Mouse (Mus musculus) heart, adult 2 months (tissue): ENCODE measurements around the gene Spg11. TPM values are rescaled to one million over a fixed set of nuclear protein-coding genes. Genes with fewer than 3 reads are reported as not detected.
A peak's percentile ranks its signal among the peaks of the same experiment; 100 is the strongest.
"Not testable (repeated sequence)": the region's sequence is repeated elsewhere in the genome, so short reads cannot be mapped to it uniquely, and the experiment has no call there.

ENCODE experiments used
- DNase-seq, 2 experiments: peaks; one replicate each; pipeline ENCODE4 v3.0.0; 2021
- H3K27ac ChIP-seq: fragments of 200-600 bp; 2 replicates; pipeline ENCODE4 v1.8.1; 2022
- H3K27me3 ChIP-seq: fragments of 200-500 bp; 2 replicates; pipeline ENCODE4 v1.6.1; 2012; ENCODE audit warnings: mild to moderate bottlenecking, low read length, inconsistent platforms, mixed read lengths; ENCODE audit not compliant: control insufficient read depth, insufficient read depth
- H3K36me3 ChIP-seq: fragments of 200-500 bp; 2 replicates; pipeline ENCODE4 v1.6.1; 2012; ENCODE audit warnings: low read length, inconsistent platforms; ENCODE audit not compliant: control insufficient read depth, insufficient read depth
- H3K4me1 ChIP-seq: fragments of 200-500 bp; 2 replicates; pipeline ENCODE4 v1.6.1; 2011; ENCODE audit warnings: low read length; ENCODE audit not compliant: control insufficient read depth, insufficient read depth
- H3K4me3 ChIP-seq: fragments of 200-600 bp; 2 replicates; pipeline ENCODE4 v1.8.1; 2022
- H3K79me2 ChIP-seq: fragments of 200-500 bp; replicated peaks from 2 replicates; pipeline ENCODE4 v1.6.1; 2012; ENCODE audit warnings: mild to moderate bottlenecking, inconsistent platforms, low read length, moderate library complexity, mixed read lengths; ENCODE audit not compliant: control insufficient read depth, insufficient read depth
- H3K9ac ChIP-seq: fragments of 200-500 bp; 2 replicates; pipeline ENCODE4 v1.6.1; 2012; ENCODE audit warnings: low read depth, mild to moderate bottlenecking, control low read depth, inconsistent platforms, low read length, mixed read lengths
- CTCF ChIP-seq: fragments of 200-600 bp; IDR thresholded peaks from 2 replicates; pipeline ENCODE4 v1.8.1; 2022; ENCODE audit warnings: antibody characterized with exemption, mild to moderate bottlenecking, moderate library complexity
- EP300 ChIP-seq: fragments of 200-500 bp; IDR thresholded peaks from 2 replicates; pipeline ENCODE4 v1.6.1; 2011; ENCODE audit warnings: low read depth, low read length, control low read depth; ENCODE audit not compliant: insufficient read depth
- POLR2A ChIP-seq: fragments of 200-500 bp; IDR thresholded peaks from 2 replicates; pipeline ENCODE4 v1.6.1; 2011; ENCODE audit warnings: mild to moderate bottlenecking, low read depth, low read length, control low read depth; ENCODE audit not compliant: insufficient read depth
- WGBS: fragments of 180-500 bp; shearing (Covaris S2); methylation state at CpG from one replicate; pipeline ENCODE4 v1.1.7; 2018; 5-methylcytosine and 5-hydroxymethylcytosine counted together
- intact Hi-C: fragments of 180-260 bp; cut with DNase I; formaldehyde crosslinking; loops from one replicate; pipeline ENCODE4 v1.15.1; 2025
- polyA plus RNA-seq: library from polyadenylated mRNA; depleted of rRNA; stranded (reverse); fragments of >200 nt; gene quantifications from 2 replicates; pipeline ENCODE4 v1.2.3, GENCODE M21; 2012
- total RNA-seq, 2 experiments: library from RNA; stranded (reverse); gene quantifications; 2 replicates each; pipeline ENCODE4 v1.2.3; 2021

Spg11 gene
- total and polyA plus RNA-seq, 3 experiments: 3.8 to 11.3 (median 10.8) TPM

- DNase-seq: no peak
- 29% methylated on average over 5 of the region's 5 CpGs for WGBS
- Histone ChIP-seq H3K36me3 (no peaks in the 10 kb centered on the region), H3K4me1 (peaks cover 4% of the 10 kb centered on the region), H3K9ac (no peak overlapping the region), H3K79me2 (no peaks in the 10 kb centered on the region), H3K27me3 (no peaks in the 10 kb centered on the region), H3K27ac (peak overlapping the region; percentile 45; the same call in 1 of the 2 replicates), H3K4me3 (no peak overlapping the region)
- no peak for TF ChIP-seq EP300
- no peak for TF ChIP-seq POLR2A
- TF ChIP-seq CTCF: no peak
- intact Hi-C loops: no loop called here
Observed at GRCm38 (mm10) chr2:122126765-122127347, 8.7 kb upstream of the Spg11 start.

GRCm38 (mm10) chr2:122125680-122126572 is 7.7 kb upstream of the Spg11 start:
- Histone ChIP-seq H3K79me2 (no peaks in the 10 kb centered on the region), H3K27ac (no peak overlapping the region), H3K4me3 (no peak overlapping the region), H3K36me3 (no peaks in the 10 kb centered on the region), H3K4me1 (peaks cover 4% of the 10 kb centered on the region), H3K9ac (no peak overlapping the region), H3K27me3 (no peaks in the 10 kb centered on the region)
- WGBS: 61% methylated on average over 12 of the region's 12 CpGs
- TF ChIP-seq POLR2A: no peak
- TF ChIP-seq CTCF: no peak
- no peak for TF ChIP-seq EP300
- intact Hi-C loops: no loop called here
- DNase-seq: no peak

- no peak overlapping the region for H3K4me3 ChIP-seq
- H3K9ac ChIP-seq: no peak overlapping the region
- H3K36me3 ChIP-seq: peaks cover 5% of the 10 kb centered on the region
- DNase-seq: no peak
- TF ChIP-seq POLR2A: no peak
- TF ChIP-seq EP300: no peak
- no peak for TF ChIP-seq CTCF
- WGBS: 90% methylated on average over 2 of the region's 2 CpGs
- H3K79me2 ChIP-seq: no peaks in the 10 kb centered on the region
- intact Hi-C loops: loop anchor here (2.0 to 5.0 kb wide), 2 partner anchors 44 to 90 kb away; partner anchors contain the start of genes Eif3j1 and Trim69
- H3K4me1 ChIP-seq: peaks cover 3% of the 10 kb centered on the region
- H3K27ac ChIP-seq: no peak overlapping the region
- H3K27me3 ChIP-seq: no peaks in the 10 kb centered on the region
Observed at GRCm38 (mm10) chr2:122116888-122117287, 1.3 kb downstream of the Spg11 start.

- TF ChIP-seq CTCF (no peak), EP300 (no peak), POLR2A (no peak)
- Histone ChIP-seq H3K27me3 (no peaks in the 10 kb centered on the region), H3K4me1 (no peaks in the 10 kb centered on the region; the same call in 1 of the 2 replicates), H3K79me2 (no peaks in the 10 kb centered on the region), H3K27ac (no peak overlapping the region), H3K36me3 (no peaks in the 10 kb centered on the region), H3K4me3 (no peak overlapping the region), H3K9ac (no peak overlapping the region)
- WGBS: 66% methylated on average over 4 of the region's 4 CpGs
- intact Hi-C loops: no loop called here
- DNase-seq: no peak
Observed at GRCm38 (mm10) chr2:122109714-122110113, 8.5 kb downstream of the Spg11 start.

GRCm38 (mm10) chr2:122108101-122108500 is 10.1 kb downstream of the Spg11 start:
- Histone ChIP-seq H3K9ac (no peak overlapping the region), H3K27me3 (no peaks in the 10 kb centered on the region), H3K27ac (no peak overlapping the region), H3K36me3 (no peaks in the 10 kb centered on the region), H3K4me1 (no peaks in the 10 kb centered on the region; the same call in 1 of the 2 replicates), H3K79me2 (no peaks in the 10 kb centered on the region), H3K4me3 (no peak overlapping the region)
- DNase-seq: no peak
- TF ChIP-seq POLR2A (no peak), CTCF (no peak), EP300 (no peak)
- WGBS: 80% methylated on average over 14 of the region's 14 CpGs
- intact Hi-C loops: no loop called here

GRCm38 (mm10) chr2:122102070-122102469 is 16.1 kb downstream of the Spg11 start:
- TF ChIP-seq CTCF (peak; percentile 58), EP300 (no peak)
- H3K9ac ChIP-seq: no peak overlapping the region
- intact Hi-C loops: no loop called here
- no peak for DNase-seq
- no peak overlapping the region for H3K27ac ChIP-seq
- H3K79me2 ChIP-seq: no peaks in the 10 kb centered on the region
- no peaks in the 10 kb centered on the region for H3K4me1 ChIP-seq
- H3K36me3 ChIP-seq: no peaks in the 10 kb centered on the region
- no peak overlapping the region for H3K4me3 ChIP-seq
- H3K27me3 ChIP-seq: no peaks in the 10 kb centered on the region

- H3K4me1 ChIP-seq, H3K36me3 ChIP-seq, H3K79me2 ChIP-seq, H3K27ac ChIP-seq, intact Hi-C loops, H3K9ac ChIP-seq, DNase-seq, H3K4me3 ChIP-seq, H3K27me3 ChIP-seq: not testable (repeated sequence)
- WGBS: 80% methylated on average over 5 of the region's 5 CpGs
Observed at GRCm38 (mm10) chr2:122097686-122098085, 20.5 kb downstream of the Spg11 start.
